Mouse (Mus musculus) activated CD4-positive, CD25-positive, alpha-beta regulatory T cell, adult 4 months (primary cell): ENCODE data around the gene Dnmt1. TPM values are rescaled to one million over a fixed set of nuclear protein-coding genes. Genes with fewer than 3 reads are reported as not detected.

Experiments used
- ATAC-seq: one replicate; pipeline ENCODE4 v1.8.0; 2017
- polyA plus RNA-seq, 2 experiments: library from polyadenylated mRNA; unstranded; fragments of 100-300 nt; shearing (Covaris generic); gene quantifications; one replicate each; pipeline ENCODE4 v1.2.1; 2017

Dnmt1 gene
- polyA plus RNA-seq, 2 experiments from 2014 or later: 51.2 to 52.7 TPM

- peak; percentile 43 for ATAC-seq
These were observed 43.5 kb downstream of the Dnmt1 start for GRCm38 (mm10) chr9:20916160-20916559.

DNA sequence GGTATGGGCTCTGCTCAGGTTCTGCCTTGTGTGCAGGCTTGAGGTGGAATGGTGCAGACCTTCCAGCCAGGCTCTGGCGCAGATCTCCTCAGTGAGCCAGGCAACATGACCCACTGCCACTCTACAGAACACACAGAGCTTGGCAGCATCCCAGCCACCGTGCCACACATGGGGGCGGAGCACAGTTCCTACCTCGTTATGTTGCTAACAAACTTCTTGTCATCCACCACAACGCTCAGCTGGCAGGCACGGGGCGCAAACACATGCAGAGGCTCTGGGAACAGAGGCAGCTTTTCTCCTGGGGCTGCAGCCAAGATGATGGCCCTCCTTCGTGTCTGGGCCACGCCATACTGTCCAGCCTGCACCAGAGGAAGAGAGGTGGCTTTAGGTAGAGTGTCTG lies 49.7 kb downstream of the Dnmt1 start:
- ATAC-seq: no peak

DNA sequence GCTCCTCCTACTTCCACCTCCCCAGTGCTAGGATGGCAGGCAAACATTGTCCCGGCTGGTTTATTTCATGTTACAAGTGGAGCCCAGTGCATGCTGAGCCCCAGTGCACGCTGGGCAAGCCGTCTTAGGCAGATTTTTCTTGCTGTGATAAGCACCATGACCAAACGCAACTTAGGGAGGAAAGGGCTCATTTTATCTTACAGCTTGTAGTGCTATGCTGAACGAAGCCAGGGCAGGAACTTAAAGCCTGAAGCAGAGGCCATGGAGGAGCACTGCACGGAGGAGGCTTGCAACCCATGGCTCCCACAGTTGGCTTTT lies 57.6 kb downstream of the Dnmt1 start:
- ATAC-seq: no peak

- peak; percentile 47 for ATAC-seq
These were observed 58.1 kb downstream of the Dnmt1 start for GRCm38 (mm10) chr9:20901466-20902173.

DNA sequence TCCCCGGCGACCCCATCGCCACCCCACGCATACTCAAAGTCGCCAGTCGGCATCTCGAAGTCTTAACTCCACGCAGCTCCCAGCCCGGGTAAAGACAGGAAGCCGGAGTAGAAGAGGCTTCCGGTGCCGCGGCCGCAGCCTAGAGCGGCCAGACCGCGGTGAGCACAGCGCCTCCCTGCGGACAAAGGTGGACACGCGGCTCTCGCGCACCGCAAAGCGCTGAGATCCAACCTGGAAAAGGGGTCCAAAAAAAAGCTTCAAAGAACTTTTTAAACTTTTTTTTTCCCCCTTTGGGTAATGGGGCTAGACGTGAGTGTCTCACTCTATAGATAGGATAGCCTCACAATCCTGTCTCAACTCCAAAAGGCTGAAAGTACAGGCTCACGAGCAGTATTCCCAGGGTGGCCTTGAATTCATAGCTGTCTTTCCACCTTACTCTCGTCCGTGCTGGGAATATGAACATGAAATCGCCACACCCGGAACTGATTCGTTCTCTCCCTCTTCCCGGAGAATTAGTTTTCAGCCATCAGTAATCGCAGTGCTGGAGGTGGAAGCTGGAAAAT lies 61.1 kb downstream of the Dnmt1 start, which contains the start of gene Eif3g:
TSS of gene Eif3g (minus strand) at position 113 of the 563 bp plus-strand sequence.
- ATAC-seq: peak; percentile 89

GRCm38 (mm10) chr9:20897736-20898510 lies 61.8 kb downstream of the Dnmt1 start:
- ATAC-seq: peak; percentile 15

DNA sequence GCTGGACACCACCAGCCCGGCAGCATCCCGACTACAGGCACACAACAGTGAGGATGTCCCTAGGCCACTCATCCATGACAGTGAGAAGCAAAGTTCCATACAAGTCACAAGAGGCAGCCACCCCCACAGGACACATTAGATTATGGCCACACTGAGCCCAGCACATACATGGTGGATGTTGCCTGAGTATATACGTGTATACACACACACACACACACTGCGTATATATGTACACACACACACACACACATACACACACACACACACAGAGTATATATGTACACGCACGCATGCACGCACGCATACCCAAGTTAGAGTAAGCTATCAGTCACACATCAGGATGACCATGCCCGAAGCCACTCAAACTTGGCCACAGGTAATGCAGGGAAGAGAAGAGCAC lies 64.3 kb downstream of the Dnmt1 start:
- no peak for ATAC-seq

DNA sequence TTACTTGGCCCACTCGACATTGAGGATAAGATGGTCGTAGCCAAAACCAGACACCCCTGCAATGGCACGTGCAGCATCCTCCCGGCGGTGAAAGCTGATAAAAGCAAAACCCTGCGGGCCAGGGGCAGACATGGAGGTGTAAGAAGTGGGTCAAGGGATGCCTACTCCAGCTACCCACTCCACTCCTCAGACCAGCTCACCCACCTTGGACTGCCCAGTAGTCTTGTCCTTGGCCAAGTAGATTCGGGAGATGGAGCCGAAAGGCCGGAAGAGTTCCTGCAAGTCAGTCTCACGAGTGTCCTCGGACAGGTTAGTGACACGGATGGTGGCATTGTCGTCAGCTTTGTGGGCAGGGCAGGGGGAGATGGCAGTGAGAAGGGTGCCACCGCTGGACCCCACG lies 65.1 kb downstream of the Dnmt1 start:
- no peak for ATAC-seq

GRCm38 (mm10) chr9:20893590-20894343 lies 65.9 kb downstream of the Dnmt1 start:
- no peak for ATAC-seq

- no peak for ATAC-seq
These were observed 66.6 kb downstream of the Dnmt1 start for GRCm38 (mm10) chr9:20893069-20893468.

GRCm38 (mm10) chr9:20892104-20892653 lies 67.5 kb downstream of the Dnmt1 start:
- no peak for ATAC-seq

DNA sequence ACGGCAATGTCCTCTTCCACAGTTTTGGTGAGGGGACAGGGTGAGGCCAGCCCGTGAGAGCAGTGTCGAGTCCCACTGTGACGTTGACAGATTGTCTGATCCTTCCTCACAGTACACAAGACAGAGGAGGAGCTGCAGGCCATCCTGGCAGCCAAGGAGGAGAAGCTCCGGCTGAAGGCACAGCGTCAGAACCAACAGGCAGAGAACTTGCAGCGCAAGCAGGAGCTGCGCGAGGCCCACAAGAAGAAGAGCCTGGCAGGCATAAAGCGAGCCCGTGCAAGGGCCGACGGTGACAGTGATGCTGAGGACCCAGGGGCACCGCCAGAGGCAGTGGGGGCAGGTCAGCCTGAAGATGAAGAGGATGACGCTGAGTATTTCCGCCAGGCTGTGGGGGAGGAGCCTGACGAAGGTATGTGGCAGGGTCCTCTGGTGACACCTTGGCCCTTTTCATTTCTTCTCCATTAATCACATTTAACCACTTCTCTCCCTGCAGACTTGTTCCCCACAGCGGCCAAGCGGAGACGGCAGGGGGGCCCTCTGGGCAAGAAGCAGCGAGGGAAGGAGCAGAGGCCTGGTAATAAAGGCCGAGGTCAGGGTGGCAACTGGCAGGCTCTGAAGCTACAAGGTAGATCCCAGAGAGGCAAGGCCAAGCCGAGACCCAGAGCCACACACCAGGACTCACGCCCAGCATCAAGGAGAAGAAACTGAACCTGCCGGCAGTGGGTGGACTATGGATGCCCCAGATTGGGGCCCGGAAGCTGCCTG lies 68.2 kb downstream of the Dnmt1 start:
- no peak for ATAC-seq

GRCm38 (mm10) chr9:20890411-20890810 lies 69.3 kb downstream of the Dnmt1 start:
- no peak for ATAC-seq

DNA sequence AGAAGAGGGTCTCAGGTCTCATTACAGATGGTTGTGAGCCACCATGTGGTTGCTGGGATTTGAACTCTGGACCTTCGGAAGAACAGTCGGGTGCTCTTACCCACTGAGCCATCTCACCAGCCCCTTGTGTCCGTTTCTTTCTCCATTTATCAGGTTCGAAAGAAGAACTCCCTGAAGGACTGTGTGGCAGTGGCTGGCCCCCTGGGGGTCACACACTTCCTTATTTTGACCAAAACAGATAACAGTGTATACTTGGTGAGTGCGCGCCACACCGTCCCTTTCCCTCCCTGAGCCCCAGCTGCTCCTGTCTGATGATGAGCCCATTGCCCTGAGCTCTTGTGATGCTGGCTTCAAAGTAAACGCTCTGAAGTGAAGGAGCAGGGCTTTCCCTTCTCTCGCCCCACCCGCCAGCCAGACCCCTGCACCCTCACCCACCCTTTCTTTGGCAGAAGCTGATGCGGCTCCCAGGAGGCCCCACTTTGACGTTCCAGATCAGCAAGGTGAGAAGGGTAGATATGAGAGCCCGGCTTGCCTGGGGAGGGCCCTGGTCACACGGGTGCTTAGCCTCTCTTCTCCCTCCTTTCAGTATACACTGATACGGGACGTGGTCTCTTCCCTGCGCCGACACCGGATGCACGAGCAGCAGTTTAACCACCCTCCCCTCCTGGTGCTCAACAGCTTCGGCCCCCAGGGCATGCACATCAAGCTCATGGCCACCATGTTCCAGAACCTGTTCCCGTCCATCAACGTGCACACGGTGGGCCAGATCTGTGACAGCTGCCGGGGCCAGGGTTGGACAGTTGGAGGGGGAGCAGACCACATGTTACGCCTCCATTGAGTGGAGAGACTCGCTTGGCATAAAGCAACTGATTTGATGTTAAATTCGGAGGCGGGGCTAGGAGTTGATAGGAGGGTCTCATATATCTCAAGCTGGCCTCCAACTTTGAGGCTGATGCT lies 70.2 kb downstream of the Dnmt1 start:
- no peak for ATAC-seq

DNA sequence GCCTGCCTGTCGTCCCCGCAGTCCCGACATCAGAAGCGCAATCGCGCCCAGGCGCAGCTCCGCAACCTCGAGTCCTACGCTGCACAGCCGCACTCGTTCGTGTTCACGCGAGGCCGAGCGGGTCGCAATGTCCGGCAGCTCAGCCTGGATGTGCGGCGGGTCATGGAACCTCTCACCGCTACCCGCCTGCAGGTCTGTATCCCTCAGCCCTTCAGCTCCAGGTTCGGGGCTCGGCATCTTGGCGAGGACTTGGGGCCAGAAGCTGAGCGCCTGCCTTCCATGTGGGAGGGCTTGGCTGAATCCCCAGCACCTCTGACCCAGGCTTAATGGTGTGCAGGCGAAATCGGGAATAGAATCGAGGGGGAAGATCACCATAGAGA lies 71.3 kb downstream of the Dnmt1 start:
- no peak for ATAC-seq

DNA sequence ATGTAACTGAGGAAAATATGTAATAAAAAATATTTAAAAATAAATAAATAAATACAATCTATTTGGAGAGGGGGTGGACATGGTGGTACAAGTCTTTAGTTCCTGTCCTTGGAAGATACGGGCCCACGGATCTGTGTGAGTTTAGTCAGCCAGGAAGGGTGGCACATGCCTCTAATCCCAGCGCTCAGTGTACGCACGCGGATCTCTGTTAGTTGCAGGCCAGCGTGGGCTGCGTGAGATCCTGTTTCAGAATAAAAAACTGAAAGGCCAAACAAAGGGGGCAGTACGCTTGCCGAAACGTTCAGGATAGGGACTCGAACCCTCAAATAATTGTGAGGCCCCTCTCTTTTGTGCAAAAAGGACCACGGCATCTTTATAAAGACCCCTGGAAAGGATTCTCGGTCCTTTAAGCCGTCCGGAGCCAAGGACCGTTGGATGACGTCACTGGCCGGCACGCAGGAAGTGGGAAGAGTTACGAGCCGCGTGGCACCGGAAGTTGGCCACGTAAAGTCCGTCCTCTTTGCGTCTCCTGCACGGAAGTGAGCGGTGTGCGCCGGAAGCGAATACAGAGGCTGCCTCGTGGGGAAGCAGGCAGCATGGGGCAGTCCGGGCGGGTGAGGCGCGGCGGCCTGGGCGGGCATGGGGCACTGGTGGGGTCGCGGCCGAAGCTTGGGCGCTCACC lies 71.8 kb downstream of the Dnmt1 start, which contains the start of gene Ppan:
TSS of gene Ppan (plus strand) at position 472 of the 682 bp plus-strand sequence.
- ATAC-seq: peak; percentile 98

DNA sequence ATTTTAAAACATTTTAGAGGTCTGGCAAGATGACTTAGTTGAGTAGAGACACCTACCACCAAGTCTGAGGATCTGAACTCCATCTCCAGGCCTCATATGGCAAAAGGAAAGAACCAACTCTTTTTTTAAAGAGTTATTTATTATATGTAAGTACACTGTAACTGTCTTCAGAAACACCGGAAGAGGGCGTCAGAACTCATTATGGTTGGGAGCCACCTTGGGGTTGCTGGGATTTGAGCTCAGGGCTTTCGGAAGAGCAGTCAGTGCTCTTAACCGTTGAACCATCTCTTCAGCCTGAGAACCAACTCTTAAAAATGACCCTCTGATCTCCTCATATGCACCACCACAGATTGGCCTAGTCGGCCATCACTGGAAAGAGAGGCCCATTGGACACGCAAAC lies 72.5 kb downstream of the Dnmt1 start:
- ATAC-seq: no peak

DNA sequence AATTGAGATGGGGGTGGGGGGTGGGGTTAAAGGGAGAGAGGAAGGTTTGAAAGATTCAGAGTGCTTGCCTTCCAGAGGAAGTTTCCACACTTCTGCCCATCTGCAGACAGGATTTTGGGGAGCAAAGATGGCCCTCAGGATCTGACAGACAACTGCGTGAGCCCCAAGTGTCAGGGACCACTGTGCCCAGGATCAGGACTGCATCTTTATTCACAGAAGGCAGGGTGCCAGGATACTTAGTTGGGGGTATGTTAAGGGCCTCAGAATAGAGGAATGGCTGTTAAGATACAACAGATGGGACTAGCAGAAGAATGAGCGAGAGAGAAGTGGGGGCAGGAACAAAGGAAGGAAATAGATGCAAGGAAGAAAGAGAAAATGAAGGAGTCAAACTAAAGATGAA lies 73.1 kb downstream of the Dnmt1 start:
- ATAC-seq: no peak

DNA sequence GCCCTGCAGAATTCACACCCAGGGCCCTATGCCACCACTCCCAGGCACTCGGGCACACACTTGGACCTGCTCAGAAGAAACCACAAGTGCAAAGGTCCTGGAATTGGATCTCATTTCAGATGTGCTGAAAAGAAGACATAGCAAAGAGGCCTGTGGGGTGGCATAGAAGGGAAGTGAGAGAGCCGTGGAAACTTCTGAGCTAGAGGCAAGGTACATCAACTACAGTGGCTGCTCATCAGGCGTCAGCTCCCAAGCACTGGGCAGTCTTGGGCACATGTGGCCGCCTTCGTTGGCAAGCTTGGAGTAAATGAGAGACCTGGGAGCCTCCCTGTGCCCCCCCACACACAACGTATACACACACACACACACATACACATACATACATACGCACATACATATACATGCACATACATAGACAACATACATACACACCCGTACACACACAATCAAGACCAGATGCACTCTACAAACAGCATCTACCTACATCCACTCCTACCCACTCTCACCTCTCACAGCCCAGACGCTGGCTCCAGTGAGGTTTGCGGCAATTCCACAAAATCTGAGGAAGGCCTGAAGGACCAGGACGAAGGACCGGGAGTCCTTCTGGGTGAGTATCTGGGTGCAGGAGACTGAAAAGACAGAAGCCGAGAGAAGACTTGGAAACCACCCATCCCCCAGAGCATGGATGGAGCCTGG lies 80.4 kb downstream of the Dnmt1 start, which contains the start of gene Angptl6:
TSS of gene Angptl6 (minus strand) at position 631 of the 696 bp plus-strand sequence.
- no peak for ATAC-seq

DNA sequence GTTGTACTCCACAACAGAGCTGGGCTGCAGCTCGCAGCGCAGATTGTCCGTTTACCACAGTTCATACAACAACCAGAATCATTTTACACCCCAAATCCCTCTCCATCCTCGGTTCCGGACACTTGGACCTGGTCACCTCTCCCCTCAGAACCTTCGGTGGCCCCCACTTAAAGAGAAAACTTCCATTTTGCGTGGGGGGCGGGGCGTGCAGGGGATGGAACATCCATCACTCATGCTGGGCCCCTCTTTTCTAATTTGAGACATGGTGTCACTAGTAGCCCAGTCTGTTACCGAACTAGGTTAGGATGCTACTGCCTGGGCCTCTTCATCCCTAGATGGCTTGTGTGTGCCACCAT lies 81.0 kb downstream of the Dnmt1 start:
- ATAC-seq: no peak
